Mouse (Mus musculus): Measurements from ENCODE around the gene 3100002H09Rik.
A peak's percentile ranks its signal among the peaks of the same experiment; 100 is the strongest.

- no peak for TF ChIP-seq EP300 (optimal IDR thresholded peaks at IDR 0.05)
- peak; percentile 44 for TF ChIP-seq CTCF (IDR thresholded peaks at IDR 0.05; ENCODE audit: low read depth)
Measured at GRCm38 (mm10) chr4:124644974-124645433, 34.4 kb upstream of the 3100002H09Rik start.
